Mouse (Mus musculus) heart, adult 2 months (tissue): ENCODE results near the gene Dync1li1. TPM values are rescaled to one million over a fixed set of nuclear protein-coding genes. Genes with fewer than 3 reads are reported as not detected.

Source experiments
- DNase-seq, 2 experiments: peaks; one replicate each; pipeline ENCODE4 v3.0.0; 2021
- H3K27ac ChIP-seq: fragments of 200-600 bp; 2 replicates; pipeline ENCODE4 v1.8.1; 2022
- H3K27me3 ChIP-seq: fragments of 200-500 bp; 2 replicates; pipeline ENCODE4 v1.6.1; 2012; ENCODE audit warnings: mild to moderate bottlenecking, low read length, inconsistent platforms, mixed read lengths; ENCODE audit not compliant: control insufficient read depth, insufficient read depth
- H3K36me3 ChIP-seq: fragments of 200-500 bp; 2 replicates; pipeline ENCODE4 v1.6.1; 2012; ENCODE audit warnings: low read length, inconsistent platforms; ENCODE audit not compliant: control insufficient read depth, insufficient read depth
- H3K4me1 ChIP-seq: fragments of 200-500 bp; 2 replicates; pipeline ENCODE4 v1.6.1; 2011; ENCODE audit warnings: low read length; ENCODE audit not compliant: control insufficient read depth, insufficient read depth
- H3K4me3 ChIP-seq: fragments of 200-600 bp; 2 replicates; pipeline ENCODE4 v1.8.1; 2022
- H3K79me2 ChIP-seq: fragments of 200-500 bp; replicated peaks from 2 replicates; pipeline ENCODE4 v1.6.1; 2012; ENCODE audit warnings: mild to moderate bottlenecking, inconsistent platforms, low read length, moderate library complexity, mixed read lengths; ENCODE audit not compliant: control insufficient read depth, insufficient read depth
- H3K9ac ChIP-seq: fragments of 200-500 bp; 2 replicates; pipeline ENCODE4 v1.6.1; 2012; ENCODE audit warnings: low read depth, mild to moderate bottlenecking, control low read depth, inconsistent platforms, low read length, mixed read lengths
- CTCF ChIP-seq: fragments of 200-600 bp; IDR thresholded peaks from 2 replicates; pipeline ENCODE4 v1.8.1; 2022; ENCODE audit warnings: antibody characterized with exemption, mild to moderate bottlenecking, moderate library complexity
- EP300 ChIP-seq: fragments of 200-500 bp; IDR thresholded peaks from 2 replicates; pipeline ENCODE4 v1.6.1; 2011; ENCODE audit warnings: low read depth, low read length, control low read depth; ENCODE audit not compliant: insufficient read depth
- POLR2A ChIP-seq: fragments of 200-500 bp; IDR thresholded peaks from 2 replicates; pipeline ENCODE4 v1.6.1; 2011; ENCODE audit warnings: mild to moderate bottlenecking, low read depth, low read length, control low read depth; ENCODE audit not compliant: insufficient read depth
- WGBS: fragments of 180-500 bp; shearing (Covaris S2); methylation state at CpG from one replicate; pipeline ENCODE4 v1.1.7; 2018; 5-methylcytosine and 5-hydroxymethylcytosine counted together
- intact Hi-C: fragments of 180-260 bp; cut with DNase I; formaldehyde crosslinking; loops from one replicate; pipeline ENCODE4 v1.15.1; 2025
- polyA plus RNA-seq: library from polyadenylated mRNA; depleted of rRNA; stranded (reverse); fragments of >200 nt; gene quantifications from 2 replicates; pipeline ENCODE4 v1.2.3, GENCODE M21; 2012; rRNA removed
- total RNA-seq, 2 experiments: library from RNA; stranded (reverse); gene quantifications; 2 replicates each; pipeline ENCODE4 v1.2.3; 2021

Dync1li1 gene
- total and polyA plus RNA-seq, 3 experiments: 22.4 to 68.2 (median 64.3) TPM

DNA sequence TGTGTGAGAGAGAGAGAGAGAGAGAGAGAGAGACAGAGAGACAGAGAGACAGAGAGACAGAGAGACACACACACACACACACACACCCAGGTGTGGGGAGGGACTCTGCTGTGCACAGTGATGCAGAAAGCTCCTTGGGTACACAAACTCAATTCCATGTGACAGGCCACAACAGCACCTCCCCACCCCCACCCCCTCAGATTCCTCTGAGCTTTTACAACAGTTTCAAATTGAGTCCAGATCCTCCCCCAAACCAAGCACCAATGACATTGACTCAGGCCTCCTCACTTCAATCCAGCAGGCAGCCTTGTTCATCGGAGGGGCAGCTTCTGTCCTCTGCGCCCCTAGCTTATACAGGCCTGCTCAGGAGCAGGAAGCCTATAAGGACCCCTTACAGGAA is 78.9 kb downstream of the Dync1li1 start:
- 81% methylated on average over 2 of the region's 2 CpGs for WGBS
- H3K27ac ChIP-seq: no peak overlapping the region

DNA sequence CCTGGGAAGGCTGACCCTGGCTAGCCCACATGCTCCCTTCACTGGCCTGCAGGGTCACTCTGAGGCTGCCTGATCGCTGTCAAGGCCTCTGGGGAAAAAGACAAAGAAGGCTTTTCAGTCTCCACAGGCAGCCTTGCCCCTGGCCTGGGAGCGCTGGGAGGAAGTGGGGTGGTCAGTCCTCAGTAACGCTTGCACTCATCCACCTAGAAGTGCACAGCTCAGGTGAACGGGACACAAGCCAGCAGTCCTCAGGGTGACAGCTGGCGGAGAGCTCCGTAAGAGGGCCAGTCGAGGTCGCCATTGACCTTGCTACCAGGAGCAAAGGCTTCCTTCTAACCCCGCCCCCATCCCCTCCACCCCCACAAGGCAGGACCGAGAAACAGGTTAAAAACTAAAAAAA is 79.5 kb downstream of the Dync1li1 start:
- no peaks in the 10 kb centered on the region for H3K27me3 ChIP-seq
- 64% methylated on average over 10 of the region's 10 CpGs for WGBS
- no peaks in the 10 kb centered on the region for H3K4me1 ChIP-seq
- intact Hi-C loops: no loop called here
- no peaks in the 10 kb centered on the region for H3K79me2 ChIP-seq
- no peak for TF ChIP-seq POLR2A
- TF ChIP-seq CTCF: no peak
- TF ChIP-seq EP300: no peak
- no peak overlapping the region for H3K27ac ChIP-seq
- peak in 1 of 2 experiments; percentile 27 for DNase-seq
- no peaks in the 10 kb centered on the region for H3K36me3 ChIP-seq
- H3K4me3 ChIP-seq: no peak overlapping the region
- no peak overlapping the region for H3K9ac ChIP-seq

More for the DNA sequence above, 78.9 kb downstream of the Dync1li1 start:
- TF ChIP-seq CTCF: no peak
- no peak for TF ChIP-seq POLR2A
- TF ChIP-seq EP300: no peak
- intact Hi-C loops: no loop called here
- H3K79me2 ChIP-seq: no peaks in the 10 kb centered on the region
- no peak for DNase-seq
- H3K4me1 ChIP-seq: no peaks in the 10 kb centered on the region
- H3K27me3 ChIP-seq: no peaks in the 10 kb centered on the region
- H3K9ac ChIP-seq: no peak overlapping the region
- H3K4me3 ChIP-seq: no peak overlapping the region
- H3K36me3 ChIP-seq: no peaks in the 10 kb centered on the region

DNA sequence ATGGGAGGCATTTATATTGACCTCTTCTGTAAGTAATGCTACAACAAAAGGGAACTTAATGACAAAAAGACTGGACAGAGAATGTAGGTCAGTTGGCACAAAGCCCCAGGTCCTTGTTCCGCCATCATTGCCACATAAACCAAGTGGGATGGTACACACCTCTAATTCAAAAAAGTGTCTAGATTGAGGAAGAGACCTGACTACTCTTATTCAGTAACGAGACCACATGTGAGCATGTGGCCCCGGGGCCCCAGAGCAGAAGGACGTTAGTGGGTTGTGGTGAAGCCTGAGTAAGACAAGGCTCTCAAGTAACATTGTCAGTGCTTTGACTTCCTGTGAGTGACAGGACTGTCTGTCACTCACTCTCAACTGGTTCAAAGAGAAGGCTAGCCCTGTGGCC is 81.6 kb downstream of the Dync1li1 start:
- Histone ChIP-seq H3K79me2 (no peaks in the 10 kb centered on the region), H3K27ac (no peak overlapping the region), H3K4me1 (peaks cover 5% of the 10 kb centered on the region), H3K36me3 (no peaks in the 10 kb centered on the region), H3K27me3 (no peaks in the 10 kb centered on the region), H3K4me3 (no peak overlapping the region), H3K9ac (no peak overlapping the region)
- no peak for DNase-seq
- WGBS: 82% methylated on average over 4 of the region's 4 CpGs
- intact Hi-C loops: no loop called here
- TF ChIP-seq CTCF (no peak), POLR2A (no peak), EP300 (no peak)

DNA sequence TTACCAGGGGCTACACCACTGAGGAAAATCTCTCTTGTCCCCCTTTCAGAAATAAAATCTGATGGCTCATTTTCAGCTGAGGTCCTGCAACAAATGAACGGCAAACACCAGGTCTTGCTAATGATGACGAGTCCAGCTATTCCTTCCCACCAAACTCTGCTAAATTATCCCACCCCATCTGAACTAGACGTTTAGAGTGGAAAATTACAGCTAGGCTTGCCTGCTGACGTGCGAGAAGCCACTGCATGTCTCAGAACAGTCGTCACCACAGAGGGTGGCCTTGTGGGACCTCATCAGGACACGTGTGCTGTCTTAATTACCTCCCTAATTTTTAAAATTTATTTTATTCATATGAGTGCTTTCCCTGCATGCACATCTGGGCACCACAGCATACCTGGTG is 83.0 kb downstream of the Dync1li1 start:
- no peak overlapping the region for H3K9ac ChIP-seq
- H3K36me3 ChIP-seq: no peaks in the 10 kb centered on the region
- H3K27me3 ChIP-seq: no peaks in the 10 kb centered on the region
- TF ChIP-seq POLR2A (no peak), CTCF (no peak)
- peaks cover 5% of the 10 kb centered on the region for H3K4me1 ChIP-seq
- no peak overlapping the region for H3K4me3 ChIP-seq
- 77% methylated on average over 7 of the region's 7 CpGs for WGBS
- no peak for DNase-seq
- H3K27ac ChIP-seq: no peak overlapping the region
- no peaks in the 10 kb centered on the region for H3K79me2 ChIP-seq
- intact Hi-C loops: no loop called here

Other genes starting within 250 kb of the Dync1li1 start
- gene Ccr4, start 183.9 kb upstream of the Dync1li1 start, total RNA-seq: not detected
- not detected in 2 replicates for gene Ccr4, start 183.9 kb upstream of the Dync1li1 start, polyA plus RNA-seq
- gene C130032M10Rik, start 173.1 kb upstream of the Dync1li1 start, total RNA-seq: not detected
- not detected in 2 replicates for gene C130032M10Rik, start 173.1 kb upstream of the Dync1li1 start, polyA plus RNA-seq
- not detected for gene Trim71, start 124.4 kb upstream of the Dync1li1 start, total RNA-seq
- not detected in 2 replicates for gene Trim71, start 124.4 kb upstream of the Dync1li1 start, polyA plus RNA-seq
- 10 to 100 TPM; 22.5 to 23.5 TPM for gene Cnot10, start 48.6 kb upstream of the Dync1li1 start, total RNA-seq
- 16.8 and 26.2 TPM in 2 replicates for gene Cnot10, start 48.6 kb upstream of the Dync1li1 start, polyA plus RNA-seq
- gene Cmtm6, start 42.3 kb downstream of the Dync1li1 start, total RNA-seq: 10 to 100 TPM; 21.0 to 25.8 TPM
- gene Cmtm6, start 42.3 kb downstream of the Dync1li1 start, polyA plus RNA-seq: 17.9 and 38.0 TPM in 2 replicates
- gene Cmtm7, start 93.1 kb downstream of the Dync1li1 start, total RNA-seq: 10 to 100 TPM; 11.5 to 12.6 TPM
- gene Cmtm7, start 93.1 kb downstream of the Dync1li1 start, polyA plus RNA-seq: 46.6 and 60.2 TPM in 2 replicates
- 10 to 100 TPM; 11.5 to 11.9 TPM for gene Cmtm8, start 155.4 kb downstream of the Dync1li1 start, total RNA-seq
- gene Cmtm8, start 155.4 kb downstream of the Dync1li1 start, polyA plus RNA-seq: 28.7 and 39.4 TPM in 2 replicates
- gene Gpd1l, start 245.2 kb downstream of the Dync1li1 start, total RNA-seq: 10 to 100 TPM; 36.9 to 42.0 TPM
- 33.3 and 59.3 TPM in 2 replicates for gene Gpd1l, start 245.2 kb downstream of the Dync1li1 start, polyA plus RNA-seq